Mouse (Mus musculus): Measurements from ENCODE around the gene Gm28372.

DNA sequence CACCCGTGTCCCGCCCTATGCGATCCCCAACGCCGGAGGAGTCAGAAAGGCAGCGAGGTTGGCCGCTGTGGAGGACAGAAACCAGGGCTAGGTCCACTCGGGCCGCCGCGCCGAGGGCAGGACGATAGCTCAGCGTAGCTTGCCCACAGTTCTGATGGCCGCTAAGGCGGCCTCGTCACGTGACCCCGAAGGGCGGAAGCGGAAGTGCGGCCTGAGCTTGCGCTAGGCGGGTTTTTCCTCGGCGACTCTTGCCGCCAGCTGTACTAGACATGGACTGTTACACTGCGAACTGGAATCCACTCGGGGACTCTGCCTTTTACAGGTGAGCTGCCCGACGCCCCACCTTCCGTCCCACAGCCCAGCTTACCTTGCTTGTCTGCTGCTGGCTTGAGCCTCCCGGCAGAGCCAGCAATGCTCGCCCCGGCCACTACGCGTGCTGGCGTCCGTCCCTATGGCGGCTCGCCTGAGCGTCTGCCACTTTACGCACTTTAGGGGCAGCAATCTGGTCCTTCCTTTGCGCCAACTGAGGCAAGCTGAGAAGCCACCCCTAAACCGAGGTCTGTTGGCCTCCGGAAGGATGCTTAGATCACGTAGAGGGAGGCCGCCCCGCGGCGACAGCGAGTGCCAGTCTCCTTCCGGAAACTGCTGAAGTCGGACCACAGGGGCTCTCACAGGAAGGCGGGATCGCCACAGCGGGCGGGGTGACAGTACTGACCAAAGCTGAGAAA lies 19.3 kb downstream of the Gm28372 start, which contains the start of the genes Vps16 and Pced1a:
- TF ChIP-seq CTCF (IDR thresholded peaks at IDR 0.05; ENCODE audit: extremely low read depth, insufficient read depth, insufficient read length, insufficient replicate concordance) (peak; percentile 39; the same call in 1 of the 2 replicates), POLR2A (IDR thresholded peaks at IDR 0.05; ENCODE audit: low read depth, low read length) (peak; percentile 29)
